Mouse (Mus musculus) induced T-regulatory cell, adult 2 months (primary cell): ENCODE measurements around the gene Pelo.

Experiments used
- DNase-seq: peaks from one replicate; pipeline ENCODE4 v3.0.0-alpha.2; 2012; ENCODE audit warnings: low read depth

Gene Pelo

DNA sequence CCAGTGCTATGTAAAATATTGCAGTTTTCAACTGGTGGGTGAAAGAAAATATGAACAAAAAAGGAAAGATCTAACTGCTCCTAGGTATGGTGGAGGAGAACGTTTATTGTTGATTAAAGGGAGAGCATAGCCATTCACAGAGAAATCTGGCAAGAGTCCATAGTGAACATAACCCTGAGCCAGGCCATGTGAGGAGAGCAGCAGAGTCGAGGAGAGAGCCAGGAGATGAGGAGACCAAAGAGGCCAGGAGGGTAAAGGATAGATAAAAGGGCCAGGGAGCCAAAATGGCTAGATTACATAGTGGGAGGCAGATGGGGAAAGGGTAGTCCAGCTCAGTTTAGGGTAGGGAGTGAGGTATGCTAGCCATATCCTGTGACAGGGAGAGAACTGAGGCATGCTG is 6.2 kb upstream of the Pelo start:
- DNase-seq: no peak

GRCm38 (mm10) chr13:115095392-115095791 is 5.4 kb upstream of the Pelo start:
- no peak for DNase-seq

GRCm38 (mm10) chr13:115091511-115091910 is 1.5 kb upstream of the Pelo start:
- DNase-seq: no peak

- peak; percentile 40 for DNase-seq
These were observed 1.0 kb upstream of the Pelo start for GRCm38 (mm10) chr13:115090977-115091445.

DNA sequence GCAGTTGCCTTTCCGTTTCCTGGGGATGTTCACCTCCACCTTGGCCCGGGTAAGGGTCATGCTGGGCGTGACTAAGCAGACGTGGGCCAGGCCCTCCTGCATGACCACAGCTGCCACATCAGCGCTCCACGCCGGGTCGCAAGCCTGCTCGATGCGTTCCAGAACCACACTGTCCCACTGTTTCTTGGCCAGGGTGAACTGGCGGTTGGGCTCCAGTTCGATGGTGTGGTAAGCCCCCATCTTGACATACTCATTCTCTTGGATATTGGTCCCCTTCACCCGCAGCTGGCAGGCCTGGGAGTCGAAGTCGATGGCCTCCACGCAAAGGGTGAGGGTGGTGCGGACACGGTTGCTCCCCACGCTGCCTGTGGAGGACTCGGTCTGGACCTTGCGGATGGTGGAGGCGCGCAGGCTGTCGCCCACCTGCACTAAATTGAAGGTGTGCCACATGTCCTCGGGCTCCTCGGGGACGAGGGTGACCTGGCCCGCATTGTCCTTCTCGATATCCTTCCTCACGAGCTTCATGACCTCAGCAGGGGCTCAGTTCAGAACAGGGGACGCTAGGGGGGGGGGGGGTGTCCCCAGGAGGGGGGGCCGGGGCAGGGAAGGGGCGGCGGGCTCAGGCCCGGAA is 476 bp downstream of the Pelo start:
- DNase-seq: peak; percentile 55

DNA sequence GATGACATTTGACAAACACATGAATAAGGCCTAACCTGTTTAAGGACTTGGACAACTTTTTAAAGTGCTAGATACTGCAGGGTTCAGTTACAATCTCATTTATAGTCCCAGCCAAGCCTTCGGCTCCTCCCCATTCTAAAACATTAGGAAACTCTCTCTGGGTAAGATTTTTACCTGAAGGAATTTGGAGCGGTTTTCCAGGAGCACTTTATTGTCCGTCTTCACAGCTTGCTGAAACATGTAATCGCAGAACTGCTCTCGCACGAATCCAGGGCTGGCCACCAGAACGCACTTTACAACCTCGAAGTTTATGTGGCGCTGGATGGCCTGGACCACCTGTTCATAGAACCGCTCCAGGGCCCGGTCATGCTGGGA is 979 bp downstream of the Pelo start:
- DNase-seq: no peak

DNA sequence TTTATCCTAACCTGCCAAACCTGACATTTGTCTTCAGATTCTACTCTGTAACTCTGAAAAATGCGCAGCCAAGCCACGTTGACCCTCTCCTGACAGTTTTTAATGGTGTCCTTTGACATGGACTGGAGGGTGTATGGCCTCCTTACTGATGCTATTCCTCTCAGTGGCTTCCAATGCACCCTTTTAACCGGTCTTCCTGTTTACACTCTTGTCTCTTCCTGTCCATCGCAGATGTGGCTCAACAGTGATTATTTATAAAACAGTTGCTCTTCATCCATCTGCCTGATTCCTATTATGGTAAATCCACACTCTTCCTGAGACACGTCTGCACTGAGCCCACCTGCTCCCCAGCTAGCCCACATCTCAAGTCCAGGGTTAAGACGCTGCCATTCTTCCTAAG is 4.0 kb downstream of the Pelo start:
- DNase-seq: no peak

GRCm38 (mm10) chr13:115082339-115082738 is 7.6 kb downstream of the Pelo start:
- no peak for DNase-seq

- no peak for DNase-seq
These were observed 9.9 kb downstream of the Pelo start for GRCm38 (mm10) chr13:115079996-115080585.

- no peak for DNase-seq
These were observed 10.8 kb downstream of the Pelo start for GRCm38 (mm10) chr13:115078997-115079685.

DNA sequence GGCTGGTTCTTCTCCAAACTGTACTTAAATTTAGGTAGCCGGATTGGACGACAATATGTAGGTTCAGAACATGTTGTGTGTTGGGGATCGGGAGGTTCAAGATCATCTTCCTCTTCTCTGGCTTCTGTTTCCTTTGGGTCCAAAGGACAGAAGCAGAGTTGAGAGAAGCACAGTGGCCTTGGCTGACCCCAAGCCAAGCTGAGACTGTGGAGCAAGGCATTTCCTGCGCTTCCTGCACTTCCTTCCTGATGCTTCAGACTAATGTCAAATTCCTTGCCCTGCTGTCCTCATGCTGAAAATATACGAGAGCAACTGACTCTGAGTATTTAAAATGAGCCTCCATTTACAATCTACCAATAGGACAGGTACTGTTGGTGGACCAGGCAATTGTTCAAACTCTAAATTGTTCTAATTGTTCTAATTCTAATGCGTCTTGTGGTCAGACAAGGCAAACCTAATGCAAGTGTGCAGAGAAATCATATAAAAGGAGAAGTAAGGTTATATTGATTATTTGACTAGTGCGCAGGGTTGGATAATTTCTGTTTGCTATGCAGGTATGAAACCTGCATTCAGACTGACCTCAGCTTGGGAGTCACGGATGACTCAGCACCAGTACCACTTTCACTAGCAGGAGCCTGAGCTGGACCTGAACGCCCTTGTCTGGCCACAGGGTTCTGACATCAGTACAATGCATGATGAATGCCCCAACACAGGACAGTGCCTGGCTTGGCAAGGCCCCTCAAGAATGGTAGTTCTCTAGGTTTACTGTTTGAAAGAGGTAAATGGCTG is 12.4 kb downstream of the Pelo start:
- DNase-seq: no peak

GRCm38 (mm10) chr13:115072386-115072785 is 17.6 kb downstream of the Pelo start:
- no peak for DNase-seq

DNA sequence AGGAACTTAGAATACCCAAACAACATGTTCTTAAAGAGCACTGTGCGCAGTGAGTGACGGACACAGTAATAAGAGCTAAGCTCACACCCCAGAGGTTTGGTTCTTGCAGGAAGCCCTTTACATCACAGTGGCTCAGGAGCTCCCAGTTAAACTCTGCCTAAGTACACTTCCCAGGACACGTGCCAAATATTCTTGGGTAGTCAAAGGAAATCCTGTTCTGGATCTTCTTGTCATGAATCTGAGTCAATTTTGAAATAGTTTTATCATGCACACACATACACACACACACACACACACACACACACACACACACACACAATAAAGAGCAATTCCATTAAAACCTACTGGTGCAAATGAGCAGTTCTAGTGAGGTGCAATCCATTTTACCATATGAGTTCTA is 18.6 kb downstream of the Pelo start:
- no peak for DNase-seq

DNA sequence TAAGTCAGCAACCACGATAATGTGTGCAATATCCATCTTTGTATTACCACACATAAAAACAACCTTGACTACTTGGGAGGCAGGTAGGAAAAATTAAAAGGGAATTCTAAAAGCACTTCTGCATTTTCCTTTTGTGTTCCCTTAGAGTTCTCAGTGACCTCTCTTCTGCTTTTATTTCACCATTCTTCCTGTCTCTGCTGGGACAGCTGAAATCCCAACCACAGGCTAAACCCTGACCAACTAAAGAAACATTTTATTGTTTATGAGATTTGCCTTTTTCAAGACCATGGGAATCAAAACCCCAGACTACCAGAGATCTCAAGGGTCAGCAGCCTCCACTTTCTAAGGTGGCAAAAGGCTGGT is 22.0 kb downstream of the Pelo start:
- no peak for DNase-seq

DNA sequence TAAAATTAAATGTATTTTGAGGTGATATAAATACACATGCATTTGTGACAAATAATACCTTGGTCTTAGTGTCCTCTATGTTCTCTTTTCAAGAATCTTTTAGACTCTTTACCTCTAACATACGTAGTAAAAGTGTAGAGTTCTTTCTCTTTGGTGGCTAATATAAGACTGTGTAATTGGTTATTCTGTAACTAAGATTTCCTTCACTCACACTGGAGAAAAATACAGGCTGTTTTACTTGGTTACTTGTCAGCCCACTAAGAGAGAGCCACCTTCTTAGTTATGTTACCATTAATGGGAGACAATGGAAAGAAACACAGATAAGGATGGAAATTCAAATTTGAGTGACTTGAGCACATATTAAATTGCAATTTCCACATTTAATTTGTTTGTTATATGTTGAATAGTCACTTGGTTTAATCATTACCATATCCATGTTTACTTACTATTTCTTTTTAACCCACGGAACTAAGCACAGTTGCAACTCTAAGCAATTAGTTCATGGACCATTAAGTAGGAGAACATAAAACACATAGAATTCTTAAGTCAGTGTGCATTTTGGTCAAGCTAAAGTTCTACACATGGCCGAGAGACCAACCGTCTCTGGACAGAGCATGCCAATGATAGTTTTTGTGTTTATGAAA is 22.5 kb downstream of the Pelo start:
- DNase-seq: no peak

- DNase-seq: no peak
These were observed 32.4 kb downstream of the Pelo start for GRCm38 (mm10) chr13:115057555-115057954.

DNA sequence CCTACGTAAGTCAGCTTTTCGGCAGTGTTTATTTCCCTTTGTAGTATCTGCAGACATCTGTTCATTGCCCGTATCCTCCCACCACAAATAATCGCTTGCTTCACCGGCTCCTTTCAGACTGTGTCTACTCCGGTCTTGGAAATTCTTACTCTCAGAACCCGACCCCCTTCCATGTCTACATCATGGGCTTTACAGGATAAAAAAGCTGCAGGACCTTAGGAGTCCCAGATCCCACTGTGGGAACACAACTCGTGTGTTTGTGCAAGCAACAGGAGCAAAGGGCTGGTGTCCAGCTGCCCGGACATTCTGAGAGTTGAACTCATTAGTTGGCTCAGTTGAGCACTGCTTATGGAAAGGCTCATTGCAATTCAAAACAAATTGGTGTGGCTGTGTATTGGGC is 35.2 kb downstream of the Pelo start:
- DNase-seq: no peak

DNA sequence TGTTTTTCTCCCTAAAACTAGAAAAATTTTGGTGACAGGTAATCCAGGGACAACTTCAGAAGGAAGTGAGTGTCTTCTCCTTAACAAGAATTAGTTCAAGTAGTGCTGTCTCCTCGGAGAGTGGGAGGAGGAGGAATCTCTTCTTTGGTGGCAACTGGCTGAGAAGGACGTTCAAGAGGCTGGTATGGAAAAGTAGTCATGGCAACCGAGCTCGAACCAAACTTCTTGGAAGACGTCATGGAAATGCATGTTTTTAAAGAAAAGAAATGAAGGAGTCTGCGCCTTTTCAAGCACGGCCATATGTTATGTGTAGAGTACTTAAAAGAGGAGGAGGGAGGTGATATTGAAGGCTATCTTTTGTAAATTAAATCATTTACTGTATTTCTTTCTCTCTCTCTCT is 37.4 kb downstream of the Pelo start:
- no peak for DNase-seq

GRCm38 (mm10) chr13:115050660-115051559 is 39.1 kb downstream of the Pelo start:
- no peak for DNase-seq

DNA sequence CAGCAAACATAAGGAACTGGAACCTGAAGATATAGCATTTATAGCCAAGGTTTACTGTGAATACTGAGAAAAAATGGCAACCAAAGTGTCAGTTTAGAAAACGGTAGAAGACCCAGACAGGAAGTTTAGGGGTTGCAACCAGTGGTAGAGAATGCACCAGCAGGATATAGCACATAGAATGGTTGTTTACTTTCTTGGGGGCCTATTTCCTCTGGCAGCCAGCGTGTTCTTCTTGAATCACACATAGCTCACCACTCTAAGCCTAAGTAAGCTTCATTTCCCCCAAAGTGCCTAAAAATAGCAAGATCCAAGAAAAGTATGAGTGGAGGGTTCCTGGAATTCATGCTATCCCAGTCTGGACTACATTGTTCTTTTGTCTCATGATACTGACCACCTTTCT is 47.3 kb downstream of the Pelo start:
- DNase-seq: no peak
